Mouse (Mus musculus): ENCODE measurements around the gene Epb41l3. TPM values are rescaled to one million over a fixed set of nuclear protein-coding genes. Genes with fewer than 3 reads are reported as not detected.

Epb41l3 gene
- 100 to 1,000 TPM; 201 to 208 TPM for total RNA-seq (2021)

DNA sequence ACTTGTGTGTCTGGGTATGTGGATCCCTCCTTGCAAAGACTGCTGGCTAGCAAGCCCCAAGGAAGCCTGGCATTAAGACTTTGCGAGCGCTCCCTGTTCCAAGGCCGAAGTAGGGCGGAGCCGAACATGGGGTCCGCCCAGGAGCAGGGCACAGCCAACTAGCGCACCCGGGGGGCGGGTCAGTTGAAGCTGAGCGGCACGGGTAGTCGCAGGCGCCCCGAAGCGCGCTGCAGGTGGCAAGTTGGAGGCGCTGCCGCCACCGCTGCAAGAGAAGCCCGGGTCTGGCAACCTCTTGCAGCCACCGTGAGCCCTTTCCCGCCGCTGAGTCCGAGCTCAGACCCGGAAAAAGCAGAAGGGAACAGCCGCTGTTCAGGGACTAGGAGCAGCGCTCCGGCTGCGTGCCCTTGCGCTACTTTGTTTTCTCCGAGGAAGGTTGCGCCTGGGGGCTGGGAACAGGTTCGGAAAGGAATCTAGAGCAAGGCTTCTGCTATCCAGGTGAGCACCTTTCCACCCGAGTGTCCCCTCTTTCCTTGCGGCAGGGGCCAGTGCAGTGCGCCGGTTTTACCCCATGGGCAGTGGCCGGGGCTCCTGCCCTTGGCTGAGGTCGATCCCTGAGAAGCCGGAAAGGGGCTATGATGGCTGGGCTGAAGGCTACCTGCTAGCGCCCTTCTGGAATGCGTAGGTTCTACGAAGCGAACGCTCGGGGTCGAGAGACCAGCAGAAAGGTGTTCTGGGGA is at the start of gene Epb41l3:
TSS of gene Epb41l3 (plus strand) at position 183 of the 737 bp plus-strand sequence.
- intact Hi-C loops (cut with DNase I): loop anchor here (10.0 kb wide), 1 partner anchor 191 kb away; no protein-coding TSS in a partner anchor
- DNase-seq (ENCODE audit: low spot score in 2 of 2): peak; percentile 89 to 93

DNA sequence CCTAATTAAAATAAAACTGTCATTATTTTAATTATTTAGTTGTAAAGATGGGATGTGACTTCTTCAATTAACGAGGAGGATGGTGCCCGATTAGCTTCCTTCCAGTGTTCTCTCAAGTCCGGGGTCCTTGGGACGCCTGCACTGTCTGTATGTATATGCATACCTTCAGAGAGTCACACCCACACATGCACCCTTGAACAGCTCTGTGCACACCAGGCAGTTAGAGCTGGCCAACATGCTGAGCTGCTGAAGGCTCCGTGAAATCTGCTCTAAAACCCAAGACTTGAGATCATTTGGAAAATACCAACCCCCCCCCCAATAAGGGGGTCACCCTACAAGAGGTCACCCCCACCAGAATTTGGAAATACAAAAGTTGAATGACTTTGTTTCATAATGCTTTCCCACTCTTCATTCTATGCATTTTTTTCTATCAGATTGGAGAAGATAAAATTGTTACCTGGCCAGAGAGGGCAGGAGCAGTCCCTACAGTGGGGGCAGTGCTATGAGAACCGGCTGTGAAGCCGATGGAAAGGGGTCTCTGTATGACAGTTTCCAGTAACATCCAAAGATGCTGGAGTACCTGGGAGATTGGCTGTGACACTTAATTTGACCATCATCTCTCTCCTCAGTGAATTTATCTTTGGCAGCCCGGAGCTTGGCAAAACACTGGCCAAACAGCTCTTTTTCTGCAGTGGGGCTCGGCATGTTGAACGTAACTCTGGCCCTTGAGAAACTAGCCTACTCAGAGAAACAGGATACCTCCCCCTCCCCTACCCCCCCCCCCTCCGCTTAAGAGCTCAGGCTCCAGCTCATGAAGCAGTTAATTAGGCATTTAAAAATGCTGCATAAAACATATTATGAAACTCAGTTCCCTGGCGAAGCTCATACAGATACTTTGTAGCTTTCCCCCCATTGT is 36.5 kb upstream of the Epb41l3 start:
- DNase-seq (ENCODE audit: low spot score in 2 of 2): no peak
- intact Hi-C loops (cut with DNase I): no loop called here

DNA sequence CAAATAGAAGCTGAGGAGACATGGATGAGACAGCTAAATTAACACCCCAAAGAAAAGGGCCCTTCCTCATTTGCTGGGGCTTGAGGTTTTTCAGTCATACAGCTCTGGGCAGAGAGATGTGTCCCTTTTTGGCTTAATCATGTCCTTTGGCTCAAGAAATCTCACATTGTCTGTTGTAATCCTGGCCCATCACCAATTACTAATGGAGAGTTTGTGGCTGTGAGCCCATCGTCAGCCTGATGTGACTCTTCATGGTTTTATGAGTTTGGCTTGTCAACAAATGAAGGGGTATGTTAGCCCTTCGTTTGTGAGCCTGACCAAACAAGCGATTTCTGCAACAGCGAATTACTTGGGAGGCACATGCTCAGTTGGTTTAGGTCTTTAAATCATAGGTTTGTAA is 34.0 kb upstream of the Epb41l3 start:
- intact Hi-C loops (cut with DNase I): no loop called here
- no peak for DNase-seq (ENCODE audit: low spot score in 2 of 2)

DNA sequence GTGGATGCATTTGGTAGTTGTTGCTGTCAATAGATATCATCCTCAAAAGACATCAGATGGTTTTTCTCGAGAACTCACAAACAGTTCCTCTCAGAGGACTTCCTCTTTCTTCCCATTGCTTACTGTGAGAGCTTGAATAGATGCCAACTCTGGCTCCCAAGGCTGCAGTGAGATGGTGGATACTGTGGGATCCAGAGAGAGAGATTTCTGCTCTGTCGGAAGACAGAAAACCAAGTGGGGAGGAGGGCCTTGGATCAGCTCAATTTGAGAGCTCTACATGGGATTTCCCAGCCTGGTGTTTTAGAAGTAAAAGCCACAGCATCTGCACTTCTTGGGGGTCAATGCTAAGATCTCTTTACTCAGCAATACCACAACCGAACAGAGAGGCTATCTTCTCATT is 26.7 kb upstream of the Epb41l3 start:
- intact Hi-C loops (cut with DNase I): no loop called here
- DNase-seq (ENCODE audit: low spot score in 2 of 2): no peak

DNA sequence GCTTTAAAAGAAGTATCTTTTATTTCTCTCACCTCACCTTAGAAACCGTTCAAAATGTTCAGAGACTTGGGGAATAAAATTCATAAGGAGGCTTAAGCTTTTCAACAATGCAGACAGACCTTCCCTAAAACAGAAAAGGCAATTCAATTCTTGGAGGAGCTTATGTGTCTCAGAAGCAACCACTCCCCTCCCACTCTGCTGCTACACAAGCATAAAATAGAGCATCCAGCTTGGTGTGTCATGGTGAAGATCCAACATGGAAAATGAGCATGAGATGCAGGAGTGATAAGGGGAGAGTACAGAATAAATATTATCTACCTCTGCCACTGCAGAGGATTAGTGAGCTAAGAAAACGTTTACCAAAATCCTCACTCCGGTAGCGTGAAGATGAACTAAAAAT is 21.5 kb upstream of the Epb41l3 start:
- DNase-seq (ENCODE audit: low spot score in 2 of 2): peak in 1 of 2 experiments; percentile 70
- intact Hi-C loops (cut with DNase I): no loop called here

DNA sequence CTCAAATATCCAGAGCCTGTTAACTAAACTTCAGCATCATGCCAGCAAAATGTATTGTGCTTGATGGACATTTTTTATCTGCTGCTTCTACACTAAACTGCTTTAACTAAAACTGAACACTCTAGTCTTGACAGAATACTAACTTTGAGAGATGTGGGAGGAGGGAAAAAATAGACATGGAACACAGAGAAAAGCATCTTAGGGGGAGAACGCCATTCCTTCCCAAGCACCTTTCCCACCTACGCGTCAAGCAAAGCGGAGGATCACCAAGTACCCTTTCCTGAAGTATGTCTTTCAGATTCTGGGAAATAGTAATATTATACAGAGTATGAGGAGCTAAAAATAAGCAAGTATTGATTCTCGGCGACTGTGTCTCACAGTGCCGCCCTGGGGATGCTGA is 15.7 kb upstream of the Epb41l3 start:
- peak; percentile 19 to 57 for DNase-seq (ENCODE audit: low spot score in 2 of 2)
- intact Hi-C loops (cut with DNase I): no loop called here

DNA sequence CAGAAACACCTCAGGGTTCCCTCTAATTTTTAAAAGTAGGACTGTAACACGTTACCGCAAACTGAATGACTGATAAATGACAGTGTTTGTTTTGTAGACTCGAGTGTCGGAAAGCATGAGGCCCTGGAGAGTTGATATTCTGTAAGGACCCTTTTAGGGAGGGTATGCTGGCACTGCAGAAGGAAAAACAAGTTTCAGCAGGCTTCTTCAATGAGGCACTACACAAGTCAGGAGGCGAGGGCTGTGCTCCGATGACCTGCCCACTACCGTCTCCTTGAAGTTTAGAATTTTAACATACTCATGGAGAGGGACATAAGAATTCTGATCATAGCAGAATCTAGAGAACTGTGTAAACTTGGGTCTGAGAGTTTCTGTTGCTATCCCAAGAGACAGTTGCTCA is 15.1 kb upstream of the Epb41l3 start:
- intact Hi-C loops (cut with DNase I): no loop called here
- DNase-seq (ENCODE audit: low spot score in 2 of 2): no peak

DNA sequence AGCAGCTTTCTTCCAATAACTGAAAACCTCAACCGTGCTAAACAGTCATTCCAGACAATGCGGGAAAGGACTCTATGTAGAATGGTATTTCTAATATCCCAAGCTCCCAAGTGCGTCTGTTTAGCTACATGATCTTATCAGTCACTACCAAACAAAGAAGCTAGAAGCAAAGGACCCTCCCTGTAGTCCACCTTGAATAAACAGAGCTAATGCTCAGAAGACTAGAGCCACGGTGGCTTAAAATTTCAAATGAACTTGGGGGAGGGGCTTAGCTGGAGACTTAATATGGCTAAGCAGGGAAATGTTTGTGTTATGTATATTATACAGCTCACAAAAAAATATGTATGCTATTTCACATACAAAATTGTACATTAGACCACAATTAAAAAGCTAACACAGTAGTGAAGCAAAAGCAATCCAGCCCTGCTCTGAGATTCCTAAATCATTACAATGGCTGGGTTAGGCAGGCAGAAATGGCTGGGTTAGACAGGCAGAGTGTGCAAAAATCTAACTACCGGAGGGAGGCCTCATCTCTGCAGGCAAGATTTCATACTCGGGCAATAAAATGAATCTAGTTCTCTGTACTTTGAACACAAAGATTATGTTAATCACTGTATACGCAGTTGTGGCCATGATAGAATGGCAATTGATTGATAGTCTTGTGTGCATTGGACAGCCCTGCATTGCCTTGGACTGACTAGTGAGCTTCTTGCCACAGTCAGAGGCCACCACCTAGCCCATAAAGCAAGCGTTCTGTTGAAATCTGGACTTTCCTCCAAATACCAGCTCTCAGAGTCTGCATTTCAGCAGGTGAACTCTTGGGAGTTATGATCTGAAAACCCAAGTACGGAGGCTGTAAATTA is 13.4 kb upstream of the Epb41l3 start:
- DNase-seq (ENCODE audit: low spot score in 2 of 2): no peak

DNA sequence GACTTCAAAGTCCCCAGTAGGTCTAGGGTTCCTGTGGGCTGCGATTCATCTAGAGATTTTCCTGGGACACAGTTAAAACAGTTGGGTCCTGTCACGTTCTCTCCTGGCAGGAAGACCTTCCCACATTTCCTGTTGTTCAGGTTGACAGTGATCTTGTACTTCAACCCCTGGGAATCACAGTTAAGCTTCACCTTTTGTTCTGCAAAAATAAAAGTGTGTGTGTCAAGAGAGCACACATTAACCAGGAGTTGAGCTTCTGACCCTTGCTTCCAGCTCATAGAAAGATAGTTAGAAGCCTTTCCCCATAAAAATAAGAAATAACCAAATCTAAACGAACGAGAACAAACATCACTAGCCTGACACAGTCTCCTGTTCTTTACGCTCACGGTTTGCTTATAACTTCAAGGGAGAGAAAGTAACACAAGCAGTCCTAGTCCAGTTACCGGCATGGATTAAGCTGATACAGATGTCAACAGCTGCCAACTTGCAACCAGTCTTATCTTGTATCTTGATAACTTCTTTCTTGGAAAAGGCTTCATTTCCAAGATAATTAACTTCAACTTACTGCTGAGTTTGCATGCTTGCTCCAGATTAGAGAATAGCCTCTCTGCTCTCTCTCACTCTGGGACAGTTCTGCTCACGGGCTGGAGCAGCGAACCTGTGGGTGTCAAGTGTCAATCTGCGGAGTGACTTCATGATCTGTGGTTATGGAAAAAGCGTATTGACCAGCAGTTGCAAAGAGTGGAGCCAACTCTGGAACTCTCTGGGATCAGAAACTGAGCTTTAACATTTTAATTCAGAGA is 7.3 kb upstream of the Epb41l3 start:
- intact Hi-C loops (cut with DNase I): no loop called here
- no peak for DNase-seq (ENCODE audit: low spot score in 2 of 2)

More for the DNA sequence above, 13.4 kb upstream of the Epb41l3 start:
- intact Hi-C loops (cut with DNase I): no loop called here

DNA sequence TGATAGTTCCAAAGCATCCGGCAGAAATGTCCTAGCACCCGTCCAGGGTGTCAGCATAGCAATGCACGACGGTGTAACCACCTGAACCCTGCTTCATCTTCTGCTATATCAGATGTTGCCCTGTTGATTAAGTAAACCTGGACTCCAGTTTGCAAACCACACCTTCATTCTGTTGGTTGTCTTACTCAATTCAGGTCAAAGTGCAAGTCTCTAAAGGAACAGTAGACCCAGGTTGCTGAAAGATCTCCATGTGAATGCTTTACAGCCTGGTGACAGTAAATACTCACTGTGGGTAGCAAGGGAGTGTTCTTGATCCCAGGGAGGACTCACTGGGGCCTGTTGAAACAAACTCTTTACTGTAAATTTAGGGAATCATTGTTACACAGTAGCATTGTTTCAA is 1.4 kb upstream of the Epb41l3 start:
- intact Hi-C loops (cut with DNase I): loop anchor here (10.0 kb wide), 1 partner anchor 189 kb away; no protein-coding TSS in a partner anchor
- DNase-seq (ENCODE audit: low spot score in 2 of 2): no peak

DNA sequence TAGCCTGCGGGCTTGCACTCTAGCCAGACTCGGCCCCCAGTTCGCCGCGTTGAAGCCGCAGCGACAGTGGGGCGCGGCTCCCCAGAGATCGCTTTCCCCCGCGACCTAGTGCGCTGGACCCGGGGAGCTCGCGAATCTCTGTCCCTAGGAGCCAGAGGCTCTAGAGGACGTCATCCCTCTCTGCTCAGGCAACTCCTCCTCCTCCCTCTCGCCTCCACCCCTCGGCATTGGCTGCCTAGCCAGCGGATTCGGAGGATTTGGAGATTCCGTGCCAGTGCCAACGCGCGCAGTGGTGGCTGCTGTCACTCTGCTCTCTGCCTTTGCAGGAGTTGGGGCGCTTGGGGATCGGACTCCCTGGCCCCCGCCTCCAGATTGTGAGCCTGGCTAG is 749 bp downstream of the Epb41l3 start:
- intact Hi-C loops (cut with DNase I): loop anchor here (10.0 kb wide), 1 partner anchor 191 kb away; no protein-coding TSS in a partner anchor
- peak; percentile 70 to 92 for DNase-seq (ENCODE audit: low spot score in 2 of 2)

DNA sequence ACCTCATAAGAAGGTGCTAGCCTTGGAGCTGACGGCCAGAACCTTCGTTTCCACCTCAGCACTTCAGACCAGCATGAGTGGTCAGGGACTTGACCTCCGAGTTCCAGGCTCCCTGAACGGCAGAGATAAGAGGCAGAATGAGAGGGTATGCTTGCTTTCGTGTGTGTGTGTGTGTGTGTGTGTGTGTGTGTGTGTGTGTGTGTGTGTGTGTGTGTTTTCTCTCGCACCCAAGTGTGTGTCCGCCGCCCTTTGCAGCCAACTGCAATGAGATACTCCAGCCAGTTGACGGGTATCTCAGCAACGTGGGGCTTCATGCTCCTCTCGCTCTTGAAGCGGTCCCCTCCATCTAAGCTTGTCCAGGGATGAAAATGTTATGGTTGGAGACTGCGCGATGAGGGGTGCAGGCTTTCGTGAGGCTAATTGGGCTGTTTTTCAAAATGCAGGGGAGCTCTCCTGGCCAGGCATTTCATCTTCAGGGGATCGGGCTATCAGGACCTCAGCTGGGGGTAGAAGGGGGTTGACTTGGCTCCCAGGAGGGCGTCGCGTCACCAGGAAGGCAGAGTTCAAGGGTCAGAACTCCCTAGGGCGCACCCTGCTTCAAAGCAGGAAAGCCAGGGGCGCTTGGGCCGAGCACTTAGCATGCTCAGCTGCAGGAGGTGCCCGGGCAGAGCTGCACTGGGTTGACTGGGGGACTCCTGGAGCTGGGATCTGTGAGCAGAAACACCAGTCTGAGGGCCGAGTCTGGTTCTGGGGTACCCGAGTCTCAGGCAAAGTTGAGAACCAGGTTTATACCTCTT is 1.5 kb downstream of the Epb41l3 start:
- intact Hi-C loops (cut with DNase I): loop anchor here (10.0 kb wide), 1 partner anchor 192 kb away; no protein-coding TSS in a partner anchor
- DNase-seq (ENCODE audit: low spot score in 2 of 2): peak; percentile 20 to 28

DNA sequence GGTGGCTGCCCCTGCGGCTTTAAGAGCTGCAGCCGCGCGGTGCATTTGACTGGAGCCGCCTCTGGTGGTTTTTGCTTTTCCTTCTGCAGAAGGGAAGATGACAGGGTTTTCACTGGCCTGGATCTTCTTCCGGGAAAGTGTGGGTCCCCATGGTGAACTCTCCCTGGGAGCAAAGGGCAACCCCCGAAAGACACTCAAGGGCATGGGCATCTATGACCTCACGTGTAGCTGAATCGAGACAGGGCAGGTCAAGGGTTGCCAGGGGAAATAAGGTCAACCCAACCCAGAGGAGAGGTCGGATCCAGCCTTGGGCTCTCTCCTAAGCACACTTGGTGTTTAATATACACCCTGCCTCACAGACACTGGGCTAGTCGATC is 2.0 kb downstream of the Epb41l3 start:
- intact Hi-C loops (cut with DNase I): loop anchor here (10.0 kb wide), 1 partner anchor 193 kb away; no protein-coding TSS in a partner anchor
- no peak for DNase-seq (ENCODE audit: low spot score in 2 of 2)

DNA sequence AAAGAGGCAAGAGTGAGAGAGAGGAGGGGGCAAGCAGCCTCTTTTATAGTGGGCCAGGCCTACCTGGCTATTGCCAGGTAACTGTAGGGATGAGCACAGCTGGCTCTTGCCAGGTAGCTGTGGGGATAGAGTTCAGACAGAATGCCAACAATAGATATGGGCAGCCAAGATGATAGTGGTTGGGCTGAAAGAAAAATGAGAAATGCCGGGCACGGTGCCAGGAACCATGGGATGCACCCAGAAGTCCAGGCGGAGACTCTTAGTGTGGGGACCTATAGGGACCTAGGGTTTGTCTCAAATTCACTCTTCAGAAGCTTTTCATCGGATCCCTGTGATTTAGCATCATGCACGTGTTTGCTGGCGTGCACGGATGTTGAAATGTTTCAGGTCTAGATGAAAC is 6.8 kb downstream of the Epb41l3 start:
- intact Hi-C loops (cut with DNase I): no loop called here
- no peak for DNase-seq (ENCODE audit: low spot score in 2 of 2)

DNA sequence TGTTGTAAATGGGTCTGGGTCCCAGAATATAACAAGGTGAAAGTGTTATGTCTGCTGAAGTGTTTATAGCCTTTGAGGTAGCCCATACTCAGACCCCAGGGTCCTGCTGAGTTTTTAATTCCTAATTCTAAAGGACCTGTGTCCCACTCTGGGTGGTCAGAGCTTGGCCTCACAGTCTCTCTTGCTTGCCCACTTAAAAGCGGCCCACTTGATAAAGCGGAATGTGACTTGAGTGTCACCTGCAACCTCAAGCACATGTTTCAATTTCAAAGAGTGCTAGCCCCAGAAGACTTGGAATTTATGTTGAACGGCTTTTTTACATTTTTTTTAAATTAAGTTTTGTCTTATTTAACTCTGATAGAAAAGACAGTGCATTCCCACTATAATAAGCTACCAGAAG is 16.1 kb downstream of the Epb41l3 start:
- intact Hi-C loops (cut with DNase I): no loop called here

DNA sequence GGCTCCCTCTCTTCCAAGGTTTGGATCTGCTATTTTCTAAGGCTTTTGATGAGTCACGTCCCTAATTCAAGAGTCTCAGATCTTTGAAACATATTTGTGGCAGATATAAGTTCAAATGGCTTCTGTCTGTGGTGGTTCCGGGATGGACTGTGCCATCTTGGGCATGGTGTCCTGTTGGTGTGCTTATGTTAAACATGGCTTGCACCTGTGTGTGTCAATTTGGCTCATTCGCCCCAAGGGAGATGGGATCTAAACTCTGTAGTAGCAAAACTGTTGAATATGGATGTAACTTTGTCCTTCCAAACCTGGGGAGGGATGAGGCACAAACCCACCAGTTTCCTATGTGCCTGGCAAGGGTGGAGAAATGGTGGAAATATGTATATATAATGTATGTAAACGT is 21.6 kb downstream of the Epb41l3 start:
- intact Hi-C loops (cut with DNase I): no loop called here
- peak in 1 of 2 experiments; percentile 6 for DNase-seq (ENCODE audit: low spot score in 2 of 2)

More for the DNA sequence above, 16.1 kb downstream of the Epb41l3 start:
- no peak for DNase-seq (ENCODE audit: low spot score in 2 of 2)

DNA sequence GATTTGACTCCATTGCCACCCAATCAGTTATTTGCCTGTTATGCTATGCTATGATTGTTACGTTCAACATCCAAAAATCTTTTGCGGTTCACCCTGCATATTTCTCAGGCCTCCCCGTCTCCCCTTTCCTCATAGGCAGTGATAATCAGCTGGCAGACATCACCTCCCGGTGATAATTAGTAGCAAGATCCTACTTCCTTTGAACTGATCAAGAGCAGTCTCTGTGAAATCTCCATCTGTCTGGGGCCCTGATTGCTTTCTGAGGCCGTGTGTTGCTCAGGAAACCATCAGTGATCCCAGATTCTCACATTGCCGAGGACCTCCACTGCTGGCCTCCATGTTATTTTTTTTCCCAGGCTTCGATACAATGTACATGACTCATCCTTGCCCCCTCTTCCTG is 22.5 kb downstream of the Epb41l3 start:
- no peak for DNase-seq (ENCODE audit: low spot score in 2 of 2)
- intact Hi-C loops (cut with DNase I): no loop called here

DNA sequence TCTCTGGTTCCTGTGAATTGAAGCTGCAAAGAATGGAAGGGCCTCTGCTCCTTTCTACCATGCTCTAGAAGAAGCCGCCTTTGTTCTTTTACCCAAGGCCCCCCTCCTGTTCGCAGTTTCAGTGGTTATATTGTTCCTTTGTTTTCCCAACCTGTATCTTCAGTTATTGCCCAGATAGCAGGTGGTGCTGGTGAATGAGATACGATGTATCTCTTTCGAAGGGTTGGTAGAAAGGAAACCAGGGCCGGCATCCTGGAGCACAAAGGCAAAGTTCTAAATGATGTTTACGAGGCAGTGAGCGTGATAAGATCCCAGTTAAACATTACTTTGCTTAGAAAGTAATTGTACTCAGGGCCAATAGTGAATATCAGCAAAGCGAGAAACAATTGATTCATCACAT is 27.8 kb downstream of the Epb41l3 start:
- intact Hi-C loops (cut with DNase I): loop anchor here (10.0 kb wide), 1 partner anchor 1239 kb away; no protein-coding TSS in a partner anchor
- no peak for DNase-seq (ENCODE audit: low spot score in 2 of 2)

All from left cerebral cortex, postnatal 25 days (tissue).